Mouse (Mus musculus): ENCODE measurements around the gene Slc10a4. TPM values are rescaled to one million over a fixed set of nuclear protein-coding genes. Genes with fewer than 3 reads are reported as not detected.
"Not testable (repeated sequence)": the region's sequence is repeated elsewhere in the genome, so short reads cannot be mapped to it uniquely, and the experiment has no call there.

The Slc10a4 gene
- polyA plus RNA-seq, 1 experiment from 2014 or later, result 12.0 TPM

DNA sequence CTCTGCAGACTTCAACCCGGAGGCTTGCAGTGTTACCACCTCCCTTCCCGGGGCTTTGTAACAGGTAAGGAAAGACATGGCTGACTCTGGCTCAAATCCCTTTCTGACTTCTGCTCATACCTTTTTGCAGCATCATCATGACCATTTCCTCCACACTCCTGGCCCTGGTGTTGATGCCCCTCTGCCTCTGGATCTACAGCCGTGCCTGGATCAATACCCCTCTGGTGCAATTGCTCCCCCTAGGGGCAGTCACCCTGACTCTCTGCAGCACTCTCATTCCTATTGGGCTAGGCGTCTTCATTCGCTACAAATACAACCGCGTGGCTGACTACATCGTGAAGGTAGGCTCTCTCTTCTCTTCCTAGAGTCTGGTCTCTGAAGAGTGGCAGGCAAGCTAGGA is 1.5 kb downstream of the Slc10a4 start:
- peak; percentile 21; the same call in 1 of the 2 replicates for ATAC-seq
- not testable (repeated sequence) for H3K27ac ChIP-seq (ENCODE audit: low read length); H3K4me1 ChIP-seq (ENCODE audit: control insufficient read depth, insufficient read depth, low read length); H3K4me2 ChIP-seq (ENCODE audit: low read depth, low read length); H3K4me3 ChIP-seq (ENCODE audit: low read length); H3K9me3 ChIP-seq (ENCODE audit: control insufficient read depth, low read length); H3K9ac ChIP-seq (ENCODE audit: low read depth, low read length); H3K36me3 ChIP-seq (ENCODE audit: control insufficient read depth, insufficient read depth, low read length)
- 37% methylated on average over 8 of the region's 8 CpGs for WGBS
- peaks cover 21% of the 10 kb centered on the region for H3K27me3 ChIP-seq (replicated peaks; ENCODE audit: control insufficient read depth, insufficient read depth, low read length)

GRCm38 (mm10) chr5:73011806-73012205 is 5.1 kb downstream of the Slc10a4 start:
- not testable (repeated sequence) for H3K36me3 ChIP-seq (ENCODE audit: control insufficient read depth, insufficient read depth, low read length); H3K9me3 ChIP-seq (ENCODE audit: control insufficient read depth, low read length); H3K4me1 ChIP-seq (ENCODE audit: control insufficient read depth, insufficient read depth, low read length); ATAC-seq; H3K9ac ChIP-seq (ENCODE audit: low read depth, low read length); H3K4me3 ChIP-seq (ENCODE audit: low read length); H3K4me2 ChIP-seq (ENCODE audit: low read depth, low read length); H3K27ac ChIP-seq (ENCODE audit: low read length)
- WGBS, result 94% methylated on average over 14 of the region's 16 CpGs
- peaks cover 20% of the 10 kb centered on the region for H3K27me3 ChIP-seq (replicated peaks; ENCODE audit: control insufficient read depth, insufficient read depth, low read length)

- H3K9me3 ChIP-seq (ENCODE audit: control insufficient read depth, low read length); H3K9ac ChIP-seq (ENCODE audit: low read depth, low read length); H3K36me3 ChIP-seq (ENCODE audit: control insufficient read depth, insufficient read depth, low read length); H3K27ac ChIP-seq (ENCODE audit: low read length); H3K27me3 ChIP-seq (replicated peaks; ENCODE audit: control insufficient read depth, insufficient read depth, low read length); H3K4me1 ChIP-seq (ENCODE audit: control insufficient read depth, insufficient read depth, low read length): not testable (repeated sequence)
- 23% methylated on average over 20 of the region's 27 CpGs for WGBS
- Histone ChIP-seq H3K4me3 (ENCODE audit: low read length) (peak overlapping the region; percentile 46; the same call in 1 of the 2 replicates), H3K4me2 (ENCODE audit: low read depth, low read length) (peak overlapping the region; percentile 83)
- peak; percentile 59 for ATAC-seq
Measured at GRCm38 (mm10) chr5:73012884-73013610, 6.4 kb downstream of the Slc10a4 start.

DNA sequence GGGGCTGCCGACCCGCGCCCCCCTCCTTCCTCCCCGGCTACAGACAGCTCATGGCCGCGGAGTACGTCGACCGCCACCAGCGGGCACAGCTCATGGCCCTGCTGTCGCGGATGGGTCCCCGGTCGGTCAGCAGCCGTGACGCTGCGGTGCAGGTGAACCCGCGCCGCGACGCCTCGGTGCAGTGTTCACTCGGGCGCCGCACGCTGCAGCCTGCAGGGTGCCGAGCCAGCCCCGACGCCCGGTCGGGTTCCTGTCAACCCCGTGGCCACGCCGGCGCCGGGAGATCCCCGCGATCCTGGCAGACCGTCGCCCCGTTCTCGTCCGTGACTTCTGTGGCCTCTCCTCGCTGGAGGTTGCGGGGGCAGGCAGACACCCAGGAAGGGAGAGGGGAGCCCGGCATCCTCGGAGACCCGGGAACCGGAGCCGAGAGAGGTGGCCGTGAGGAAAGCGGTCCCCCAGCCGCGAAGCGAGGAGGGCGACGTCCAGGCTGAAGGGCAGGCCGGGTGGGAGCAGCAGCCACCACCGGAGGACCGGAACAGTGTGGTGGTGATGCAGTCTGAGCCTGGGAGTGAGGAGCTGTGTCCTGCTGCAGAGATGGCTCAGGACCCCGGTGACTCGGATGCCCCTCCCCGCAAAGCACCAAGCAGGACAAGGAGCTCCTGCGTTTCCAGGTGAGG is 7.1 kb downstream of the Slc10a4 start:
- peak overlapping the region; percentile 83 for H3K4me2 ChIP-seq (ENCODE audit: low read depth, low read length)
- WGBS, result 2% methylated on average over 51 of the region's 65 CpGs
- not testable (repeated sequence) for H3K4me1 ChIP-seq (ENCODE audit: control insufficient read depth, insufficient read depth, low read length); H3K9me3 ChIP-seq (ENCODE audit: control insufficient read depth, low read length); H3K27me3 ChIP-seq (replicated peaks; ENCODE audit: control insufficient read depth, insufficient read depth, low read length); H3K27ac ChIP-seq (ENCODE audit: low read length); H3K36me3 ChIP-seq (ENCODE audit: control insufficient read depth, insufficient read depth, low read length)
- peak; percentile 72 for ATAC-seq
- peak overlapping the region; percentile 46 for H3K4me3 ChIP-seq (ENCODE audit: low read length)
- peak overlapping the region; percentile 62 for H3K9ac ChIP-seq (ENCODE audit: low read depth, low read length)

DNA sequence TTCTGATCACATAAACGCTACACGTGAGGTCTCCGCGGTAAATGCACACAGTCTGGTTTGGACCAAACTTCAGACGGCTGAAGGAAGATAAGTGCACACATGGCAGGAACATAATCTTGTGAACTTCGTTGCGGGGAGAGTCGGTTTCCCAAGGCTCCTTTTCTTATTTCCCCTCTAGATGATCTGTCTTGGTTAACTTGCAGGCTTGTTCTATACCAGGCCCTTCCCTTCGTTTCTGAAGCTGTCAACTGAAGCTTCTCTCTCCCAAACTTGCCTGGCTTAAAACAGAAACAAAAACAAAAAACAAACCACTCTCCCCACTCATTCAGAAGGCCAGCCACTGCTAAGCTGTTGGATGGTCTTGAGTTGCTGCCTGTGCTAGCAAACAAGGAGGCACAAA is 8.1 kb downstream of the Slc10a4 start:
- H3K27ac ChIP-seq (ENCODE audit: low read length), result no peak overlapping the region
- no peak overlapping the region for H3K4me3 ChIP-seq (ENCODE audit: low read length)
- 42% methylated on average over 9 of the region's 9 CpGs for WGBS
- H3K36me3 ChIP-seq (ENCODE audit: control insufficient read depth, insufficient read depth, low read length), result no peaks in the 10 kb centered on the region
- no peaks in the 10 kb centered on the region for H3K4me1 ChIP-seq (ENCODE audit: control insufficient read depth, insufficient read depth, low read length)
- no peak overlapping the region for H3K9ac ChIP-seq (ENCODE audit: low read depth, low read length)
- H3K27me3 ChIP-seq (replicated peaks; ENCODE audit: control insufficient read depth, insufficient read depth, low read length), result peaks cover 4% of the 10 kb centered on the region; the same call in 1 of the 2 replicates
- no peak for ATAC-seq
- no peaks in the 10 kb centered on the region for H3K9me3 ChIP-seq (ENCODE audit: control insufficient read depth, low read length)
- no peak overlapping the region for H3K4me2 ChIP-seq (ENCODE audit: low read depth, low read length)

- H3K27ac ChIP-seq (ENCODE audit: low read length), result no peak overlapping the region
- no peak overlapping the region for H3K4me2 ChIP-seq (ENCODE audit: low read depth, low read length)
- 96% methylated on average over 13 of the region's 13 CpGs for WGBS
- ATAC-seq, result no peak
- H3K4me1 ChIP-seq (ENCODE audit: control insufficient read depth, insufficient read depth, low read length), result no peaks in the 10 kb centered on the region
- no peaks in the 10 kb centered on the region for H3K36me3 ChIP-seq (ENCODE audit: control insufficient read depth, insufficient read depth, low read length)
- H3K9ac ChIP-seq (ENCODE audit: low read depth, low read length), result no peak overlapping the region
- H3K9me3 ChIP-seq (ENCODE audit: control insufficient read depth, low read length), result no peaks in the 10 kb centered on the region
- H3K4me3 ChIP-seq (ENCODE audit: low read length), result no peak overlapping the region
- no peaks in the 10 kb centered on the region for H3K27me3 ChIP-seq (replicated peaks; ENCODE audit: control insufficient read depth, insufficient read depth, low read length)
Measured at GRCm38 (mm10) chr5:73023801-73024200, 17.1 kb downstream of the Slc10a4 start.

DNA sequence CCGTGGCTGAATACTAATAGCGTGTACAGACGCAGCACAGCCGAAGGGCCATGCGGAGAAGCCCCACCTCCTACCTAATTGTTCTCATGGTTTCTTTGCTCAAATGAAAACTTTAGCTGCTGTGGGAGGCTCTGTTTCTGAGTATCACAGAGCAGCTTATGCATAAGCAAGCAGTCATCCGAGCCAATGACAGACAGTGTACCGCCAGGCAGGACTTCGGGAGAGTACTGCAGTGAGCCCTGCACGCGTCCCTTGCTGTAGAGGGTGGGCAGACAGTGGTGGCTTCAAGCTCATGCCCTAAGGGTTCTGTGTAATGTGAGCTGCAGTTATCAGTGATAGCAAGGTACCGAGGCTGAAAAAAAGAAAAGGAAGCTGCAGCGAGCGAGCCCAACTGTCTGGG is 22.0 kb downstream of the Slc10a4 start:
- no peaks in the 10 kb centered on the region; the same call in 1 of the 2 replicates for H3K36me3 ChIP-seq (ENCODE audit: control insufficient read depth, insufficient read depth, low read length)
- no peaks in the 10 kb centered on the region for H3K9me3 ChIP-seq (ENCODE audit: control insufficient read depth, low read length)
- H3K27ac ChIP-seq (ENCODE audit: low read length), result no peak overlapping the region
- no peak overlapping the region for H3K4me2 ChIP-seq (ENCODE audit: low read depth, low read length)
- H3K4me1 ChIP-seq (ENCODE audit: control insufficient read depth, insufficient read depth, low read length), result no peaks in the 10 kb centered on the region
- H3K27me3 ChIP-seq (replicated peaks; ENCODE audit: control insufficient read depth, insufficient read depth, low read length), result no peaks in the 10 kb centered on the region
- ATAC-seq, result no peak
- no peak overlapping the region for H3K9ac ChIP-seq (ENCODE audit: low read depth, low read length)
- H3K4me3 ChIP-seq (ENCODE audit: low read length), result no peak overlapping the region
- WGBS, result 87% methylated on average over 13 of the region's 13 CpGs

GRCm38 (mm10) chr5:73032481-73032880 is 25.8 kb downstream of the Slc10a4 start:
- Histone ChIP-seq H3K4me2 (ENCODE audit: low read depth, low read length) (no peak overlapping the region), H3K4me1 (ENCODE audit: control insufficient read depth, insufficient read depth, low read length) (no peaks in the 10 kb centered on the region), H3K27me3 (replicated peaks; ENCODE audit: control insufficient read depth, insufficient read depth, low read length) (no peaks in the 10 kb centered on the region), H3K9ac (ENCODE audit: low read depth, low read length) (no peak overlapping the region), H3K27ac (ENCODE audit: low read length) (no peak overlapping the region), H3K36me3 (ENCODE audit: control insufficient read depth, insufficient read depth, low read length) (no peaks in the 10 kb centered on the region; the same call in 1 of the 2 replicates), H3K4me3 (ENCODE audit: low read length) (no peak overlapping the region), H3K9me3 (ENCODE audit: control insufficient read depth, low read length) (no peaks in the 10 kb centered on the region)
- ATAC-seq, result no peak
- WGBS, result 82% methylated on average over 11 of the region's 11 CpGs

- Histone ChIP-seq H3K9ac (ENCODE audit: low read depth, low read length) (no peak overlapping the region), H3K4me1 (ENCODE audit: control insufficient read depth, insufficient read depth, low read length) (no peaks in the 10 kb centered on the region), H3K27ac (ENCODE audit: low read length) (no peak overlapping the region), H3K27me3 (replicated peaks; ENCODE audit: control insufficient read depth, insufficient read depth, low read length) (no peaks in the 10 kb centered on the region), H3K4me2 (ENCODE audit: low read depth, low read length) (no peak overlapping the region), H3K4me3 (ENCODE audit: low read length) (no peak overlapping the region), H3K36me3 (ENCODE audit: control insufficient read depth, insufficient read depth, low read length) (0 out of 2 replicates have a peak, but pooled peaks cover 16% of the 10 kb centered on the region), H3K9me3 (ENCODE audit: control insufficient read depth, low read length) (no peaks in the 10 kb centered on the region)
- ATAC-seq, result no peak
- WGBS, result 92% methylated on average over 2 of the region's 2 CpGs
Measured at GRCm38 (mm10) chr5:73044055-73044454, 37.4 kb downstream of the Slc10a4 start.
